Mouse (Mus musculus) testis, adult 2 months (tissue): ENCODE data around the gene Acot3.

Experiments used
- CTCF ChIP-seq: fragments of 200-500 bp; IDR thresholded peaks from 2 replicates; pipeline ENCODE4 v1.5.1; 2012; ENCODE audit warnings: low read depth, mild to moderate bottlenecking, inconsistent platforms, low read length, moderate library complexity; ENCODE audit not compliant: control insufficient read depth, insufficient read depth, insufficient replicate concordance
- POLR2A ChIP-seq: fragments of 200-500 bp; IDR thresholded peaks from 2 replicates; pipeline ENCODE4 v1.6.1; 2012; ENCODE audit warnings: low read depth, mild to moderate bottlenecking, inconsistent platforms, low read length, moderate library complexity; ENCODE audit not compliant: control insufficient read depth

- TF ChIP-seq POLR2A: no peak
- no peak for TF ChIP-seq CTCF
These were observed 665 bp downstream of the Acot3 start for GRCm38 (mm10) chr12:84052609-84053008.
